Mouse (Mus musculus) intestine, embryonic 16.5 days (tissue): Measurements from ENCODE around the gene Ermard. TPM values are rescaled to one million over a fixed set of nuclear protein-coding genes. Genes with fewer than 3 reads are reported as not detected.

ENCODE experiments used
- ATAC-seq: fragments of 200-750 bp; cut with Nextera tagmentation; 2 replicates; pipeline ENCODE4 v1.8.0; 2017; ENCODE audit warnings: moderate TSS enrichment, moderate library complexity
- H3K27ac ChIP-seq: fragments of 300-500 bp; sonication (generic); 2 replicates; pipeline ENCODE4 v1.5.1; 2014; ENCODE audit warnings: mild to moderate bottlenecking, low read length
- H3K27me3 ChIP-seq: fragments of 300-500 bp; sonication (generic); replicated peaks from 2 replicates; pipeline ENCODE4 v1.6.1; 2014; ENCODE audit warnings: low read length, control low read depth, mixed read lengths; ENCODE audit not compliant: control insufficient read depth, insufficient read depth
- H3K36me3 ChIP-seq: fragments of 300-500 bp; sonication (generic); 2 replicates; pipeline ENCODE4 v1.6.1; 2014; ENCODE audit warnings: low read length, control low read depth; ENCODE audit not compliant: control insufficient read depth, insufficient read depth
- H3K4me1 ChIP-seq: fragments of 300-500 bp; sonication (generic); 2 replicates; pipeline ENCODE4 v1.6.1; 2014; ENCODE audit warnings: low read length, control low read depth, mixed read lengths; ENCODE audit not compliant: control insufficient read depth, insufficient read depth
- H3K4me2 ChIP-seq: fragments of 300-500 bp; sonication (generic); 2 replicates; pipeline ENCODE4 v1.6.1; 2014; ENCODE audit warnings: low read depth, low read length, control low read depth
- H3K4me3 ChIP-seq: fragments of 300-500 bp; sonication (generic); 2 replicates; pipeline ENCODE4 v1.5.1; 2014; ENCODE audit warnings: mild to moderate bottlenecking, low read length
- H3K9ac ChIP-seq: fragments of 300-500 bp; sonication (generic); 2 replicates; pipeline ENCODE4 v1.6.1; 2014; ENCODE audit warnings: low read depth, low read length
- H3K9me3 ChIP-seq: fragments of 300-500 bp; sonication (generic); 2 replicates; pipeline ENCODE4 v1.6.1; 2016; ENCODE audit warnings: low read length, control low read depth; ENCODE audit not compliant: control insufficient read depth
- WGBS: fragments of 180-500 bp; shearing (Covaris S2); extraction: QIAGEN DNeasy Blood & Tissue Kit; methylation state at CpG from one replicate; pipeline ENCODE4 v1.1.7; 2014; 5-methylcytosine and 5-hydroxymethylcytosine counted together
- polyA plus RNA-seq: library from polyadenylated mRNA; unstranded; fragments of >200 nt; fragmentation: Nextera tagmentation; extraction: Ambion mirVana; gene quantifications from 2 replicates; pipeline ENCODE4 v1.2.1, GENCODE M21; 2015

Gene Ermard
- polyA plus RNA-seq, 1 experiment from 2014 or later = 58.1 TPM

- Histone ChIP-seq H3K9me3 (no peaks in the 10 kb centered on the region), H3K4me3 (no peak overlapping the region), H3K4me1 (no peaks in the 10 kb centered on the region), H3K27ac (no peak overlapping the region), H3K36me3 (no peaks in the 10 kb centered on the region), H3K4me2 (no peak overlapping the region), H3K9ac (no peak overlapping the region), H3K27me3 (no peaks in the 10 kb centered on the region)
- no peak for ATAC-seq
- WGBS = 79% methylated on average over 12 of the region's 12 CpGs
Observed at GRCm38 (mm10) chr17:15134905-15135669, 94.1 kb downstream of the Ermard start.

DNA sequence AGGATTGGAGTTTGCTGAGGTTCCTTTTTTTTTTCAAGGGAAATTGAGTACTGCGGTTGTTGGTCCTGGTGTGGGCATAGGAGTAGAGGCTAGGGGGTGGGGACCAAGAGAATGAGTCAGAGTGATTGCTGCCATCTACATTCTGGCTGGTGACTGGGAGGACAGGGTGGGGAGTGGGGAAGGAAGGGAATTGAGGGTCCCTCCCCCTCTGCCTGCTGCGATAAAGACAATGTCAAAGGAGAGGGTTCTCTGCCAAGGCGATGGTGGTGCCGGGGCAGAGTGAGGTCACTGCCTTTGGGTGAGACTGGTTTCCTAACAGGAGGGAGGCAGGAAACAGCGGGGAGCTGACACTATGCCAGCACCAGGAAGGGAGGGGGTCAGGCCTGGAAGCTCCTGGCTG, 96.4 kb downstream of the Ermard start:
- Histone ChIP-seq H3K27me3 (no peaks in the 10 kb centered on the region), H3K4me2 (no peak overlapping the region), H3K9me3 (no peaks in the 10 kb centered on the region), H3K9ac (no peak overlapping the region), H3K4me1 (no peaks in the 10 kb centered on the region), H3K4me3 (no peak overlapping the region), H3K27ac (no peak overlapping the region), H3K36me3 (no peaks in the 10 kb centered on the region)
- 63% methylated on average over 5 of the region's 5 CpGs for WGBS
- ATAC-seq = no peak

Other genes starting within 250 kb of the Ermard start
- 3.9 and 5.0 TPM in 2 replicates for gene Wdr27, start 98.0 kb upstream of the Ermard start, polyA plus RNA-seq
- gene 1600012H06Rik, start 98.0 kb upstream of the Ermard start, polyA plus RNA-seq = 37.6 and 39.9 TPM in 2 replicates
- gene Phf10, start 79.9 kb upstream of the Ermard start, polyA plus RNA-seq = 27.5 and 33.4 TPM in 2 replicates
- 8.2 TPM in 2 replicates for gene 9030025P20Rik, start 62.7 kb upstream of the Ermard start, polyA plus RNA-seq
- 1.2 and 1.7 TPM in 2 replicates for gene Gm3417, start 62.4 kb upstream of the Ermard start, polyA plus RNA-seq
- gene Gm3435, start 31.0 kb upstream of the Ermard start, polyA plus RNA-seq = 8.0 and 8.6 TPM in 2 replicates
- 1.4 TPM in 1 of 2 replicates, not detected in the other for gene Tcte3, start 280 bp downstream of the Ermard start, polyA plus RNA-seq
- gene Gm3448, start 329 bp downstream of the Ermard start, polyA plus RNA-seq = 3.3 and 4.1 TPM in 2 replicates